Mouse (Mus musculus): ENCODE measurements at regions not wholly inside any gene's neighbourhood (a gene's known extent, or its start where the extent isn't known, plus 50 kb on each side); places are given as distances from the start of the nearest gene placed in this dataset.
"Not testable (repeated sequence)": the region's sequence is repeated elsewhere in the genome, so short reads cannot be mapped to it uniquely, and the experiment has no call there.

DNA sequence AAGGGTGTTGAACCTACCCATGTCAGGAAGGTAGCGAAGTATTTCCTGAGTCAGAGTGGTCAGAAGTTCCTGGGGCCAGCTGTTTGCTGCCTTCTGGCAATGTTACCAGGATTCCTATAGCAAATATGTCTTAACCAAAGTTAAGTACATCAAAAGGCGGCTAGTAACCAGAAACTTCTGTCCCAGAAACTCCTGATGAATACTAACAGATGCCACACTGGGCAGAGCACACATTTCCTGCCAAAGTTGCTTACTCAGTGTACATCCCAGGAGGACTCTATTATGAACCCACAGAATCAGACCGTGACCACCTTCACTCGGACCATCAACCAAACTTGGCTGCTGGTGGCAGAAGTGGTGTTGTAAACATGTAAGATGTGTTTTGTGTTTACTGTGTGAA is 575.3 kb downstream of the Hdgfl1 start:
- no peak overlapping the region for H3K4me2 ChIP-seq (replicated peaks)
- H3K36me3 ChIP-seq: no peaks in the 10 kb centered on the region
- H3K9ac ChIP-seq: no peak overlapping the region
- H3K27me3 ChIP-seq (replicated peaks): no peaks in the 10 kb centered on the region
- H3K27ac ChIP-seq: no peak overlapping the region
- H3K9me3 ChIP-seq: no peaks in the 10 kb centered on the region
- 78% methylated on average over 4 of the region's 4 CpGs for WGBS
- ATAC-seq (ENCODE audit: low FRiP score, low read depth): no peak
- no peak overlapping the region for H3K4me3 ChIP-seq
- H3K4me1 ChIP-seq: no peaks in the 10 kb centered on the region

DNA sequence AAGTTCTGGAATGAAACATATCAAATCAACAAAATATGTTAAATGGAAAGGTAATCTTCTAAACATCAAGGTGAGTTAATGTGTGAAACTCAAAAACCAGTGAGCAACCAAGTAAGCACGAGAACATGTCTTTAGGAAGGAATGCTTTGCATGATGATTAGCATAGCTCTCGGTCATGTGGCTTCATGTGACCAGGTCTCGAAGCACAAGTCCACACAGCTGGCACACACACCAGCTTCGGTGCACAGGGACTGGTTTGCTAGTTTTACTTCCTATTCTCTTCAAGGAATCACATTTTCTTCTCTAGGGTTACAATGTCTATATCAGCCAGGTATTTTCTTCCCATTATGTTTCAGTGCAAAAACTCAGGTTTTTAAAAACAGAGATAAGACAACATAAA is 586.1 kb downstream of the Hdgfl1 start:
- Histone ChIP-seq H3K9ac (no peak overlapping the region), H3K4me1 (no peaks in the 10 kb centered on the region), H3K36me3 (no peaks in the 10 kb centered on the region), H3K27ac (no peak overlapping the region), H3K4me3 (no peak overlapping the region), H3K4me2 (replicated peaks) (no peak overlapping the region), H3K27me3 (replicated peaks) (no peaks in the 10 kb centered on the region), H3K9me3 (no peaks in the 10 kb centered on the region)
- no peak for ATAC-seq (ENCODE audit: low FRiP score, low read depth)
- WGBS: 91% methylated on average over 4 of the region's 4 CpGs

DNA sequence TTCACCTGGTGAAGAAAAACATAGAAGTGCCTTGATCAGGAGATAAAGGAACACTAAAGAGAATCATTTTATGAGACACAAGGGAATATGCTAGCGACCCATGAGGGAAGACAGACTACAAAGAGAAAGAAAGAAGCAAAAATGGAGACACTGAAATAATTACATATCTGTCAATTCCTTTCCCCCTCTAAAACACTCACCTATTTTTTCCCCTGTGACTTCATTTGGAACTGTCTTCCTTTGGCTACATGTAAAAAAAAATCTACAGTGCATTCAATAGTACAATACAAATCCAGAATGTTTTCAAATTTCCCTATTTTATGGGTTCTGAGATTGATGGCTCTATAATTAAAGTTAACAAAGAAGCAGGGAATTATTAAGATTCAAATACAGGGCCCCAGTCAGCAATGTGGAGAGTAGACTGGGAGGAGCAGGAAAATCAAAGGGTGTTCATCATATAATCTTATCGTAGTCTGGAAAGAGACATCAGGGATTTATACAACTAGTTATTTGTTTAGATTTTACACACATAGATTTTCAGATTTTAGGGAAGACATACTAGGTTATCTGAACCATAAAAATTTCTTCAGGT is 598.0 kb downstream of the Hdgfl1 start:
- no peaks in the 10 kb centered on the region for H3K36me3 ChIP-seq
- H3K4me3 ChIP-seq: no peak overlapping the region
- H3K4me1 ChIP-seq: no peaks in the 10 kb centered on the region
- no peaks in the 10 kb centered on the region for H3K9me3 ChIP-seq
- no peak overlapping the region for H3K4me2 ChIP-seq (replicated peaks)
- no peak for ATAC-seq (ENCODE audit: low FRiP score, low read depth)
- H3K27ac ChIP-seq: no peak overlapping the region
- no peaks in the 10 kb centered on the region for H3K27me3 ChIP-seq (replicated peaks)
- 90% methylated on average over 2 of the region's 2 CpGs for WGBS
- H3K9ac ChIP-seq: no peak overlapping the region

DNA sequence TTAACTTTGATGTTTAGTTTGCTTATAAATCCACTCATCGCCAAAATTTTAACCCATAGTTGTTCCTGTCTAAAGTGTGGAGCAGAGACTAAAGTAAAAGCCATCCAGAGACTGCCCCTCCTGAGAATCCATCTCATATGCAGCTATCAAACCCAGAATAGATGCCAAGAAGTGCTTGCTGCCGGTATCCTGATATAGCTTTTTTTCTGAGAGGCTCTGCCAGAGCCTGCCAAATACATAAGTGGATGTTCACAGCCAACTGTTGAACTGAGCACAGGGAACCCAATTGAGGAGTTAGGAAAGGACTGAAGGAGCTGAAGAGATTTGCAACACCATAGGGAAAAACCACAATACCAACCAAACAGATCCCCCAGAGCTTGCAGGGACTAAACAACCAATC is 600.3 kb downstream of the Hdgfl1 start:
- H3K9me3 ChIP-seq: no peaks in the 10 kb centered on the region
- no peaks in the 10 kb centered on the region for H3K4me1 ChIP-seq
- no peak overlapping the region for H3K9ac ChIP-seq
- H3K4me3 ChIP-seq: no peak overlapping the region
- 77% methylated on average over 2 of the region's 2 CpGs for WGBS
- H3K27ac ChIP-seq: no peak overlapping the region
- H3K4me2 ChIP-seq (replicated peaks): no peak overlapping the region
- no peaks in the 10 kb centered on the region for H3K36me3 ChIP-seq
- no peaks in the 10 kb centered on the region for H3K27me3 ChIP-seq (replicated peaks)
- ATAC-seq (ENCODE audit: low FRiP score, low read depth): no peak

DNA sequence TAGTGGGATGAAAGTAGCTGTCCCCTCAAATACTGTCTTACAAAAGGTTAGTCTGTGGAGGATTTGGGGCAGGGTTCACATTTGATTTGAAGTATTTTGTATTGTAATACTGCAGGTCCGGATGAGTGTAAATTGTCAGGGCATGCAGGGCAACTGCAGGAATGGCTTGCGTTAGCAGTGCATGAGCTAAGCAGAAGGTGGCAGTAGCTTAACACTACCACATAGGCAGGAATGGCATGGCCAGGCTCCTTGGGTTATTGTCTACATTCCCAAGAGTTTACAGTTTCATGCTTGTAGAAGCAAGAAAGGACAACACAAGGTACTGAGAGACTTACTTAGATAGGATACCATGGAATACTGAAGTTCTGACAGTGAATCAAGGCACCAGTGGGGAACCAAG is 611.3 kb downstream of the Hdgfl1 start:
- ATAC-seq (ENCODE audit: low FRiP score, low read depth): no peak
- Histone ChIP-seq H3K4me3 (no peak overlapping the region), H3K4me1 (peaks cover 15% of the 10 kb centered on the region), H3K27me3 (replicated peaks) (no peaks in the 10 kb centered on the region), H3K36me3 (no peaks in the 10 kb centered on the region), H3K9me3 (no peaks in the 10 kb centered on the region), H3K4me2 (replicated peaks) (no peak overlapping the region), H3K27ac (no peak overlapping the region), H3K9ac (no peak overlapping the region)
- WGBS: 83% methylated on average over 2 of the region's 2 CpGs

DNA sequence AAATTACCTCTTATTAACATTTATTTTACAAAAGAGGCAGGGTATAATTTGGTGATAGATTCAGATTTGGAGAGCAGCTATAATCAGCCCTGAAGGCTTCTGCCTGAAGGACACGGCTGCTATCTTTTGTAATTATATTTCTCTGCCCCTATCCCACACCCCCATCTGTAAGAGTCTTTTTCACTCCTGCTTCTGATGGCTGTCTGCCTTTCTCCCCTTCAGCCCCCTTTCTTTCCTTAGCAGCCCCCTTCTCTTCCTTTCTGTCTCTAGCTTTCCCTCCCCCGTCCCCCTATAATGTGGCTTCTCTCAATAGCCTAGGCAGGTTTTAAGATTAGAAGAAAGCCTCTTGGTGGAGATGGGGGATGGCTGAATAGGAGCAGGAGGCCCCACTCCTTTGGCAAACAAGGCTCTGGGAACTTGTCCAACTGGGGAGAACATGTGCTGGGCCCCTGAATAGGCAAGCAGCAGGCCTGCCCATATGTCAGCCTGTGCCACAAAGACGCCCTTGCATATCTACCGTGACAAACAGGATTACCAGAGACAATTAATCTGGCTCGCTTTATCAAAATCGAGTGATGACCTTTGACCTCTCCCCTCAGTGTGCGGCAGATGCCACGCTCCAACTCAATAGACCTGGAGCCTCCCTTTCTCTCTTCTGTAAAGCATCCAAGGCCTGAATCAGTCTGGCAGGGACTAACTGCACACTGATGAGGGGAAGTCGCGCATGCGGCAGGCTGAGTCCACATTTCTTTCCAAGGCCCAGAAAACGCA is 615.1 kb downstream of the Hdgfl1 start:
- H3K4me2 ChIP-seq (replicated peaks): no peak overlapping the region
- no peak overlapping the region for H3K9ac ChIP-seq
- no peaks in the 10 kb centered on the region for H3K36me3 ChIP-seq
- 0 out of 2 replicates have a peak overlapping the region, but pooled peaks have one; percentile 8 for H3K27ac ChIP-seq
- peaks cover 15% of the 10 kb centered on the region for H3K4me1 ChIP-seq
- WGBS: 18% methylated on average over 12 of the region's 12 CpGs
- H3K9me3 ChIP-seq: no peaks in the 10 kb centered on the region
- ATAC-seq (ENCODE audit: low FRiP score, low read depth): peak; percentile 98
- no peak overlapping the region for H3K4me3 ChIP-seq
- no peaks in the 10 kb centered on the region for H3K27me3 ChIP-seq (replicated peaks)

DNA sequence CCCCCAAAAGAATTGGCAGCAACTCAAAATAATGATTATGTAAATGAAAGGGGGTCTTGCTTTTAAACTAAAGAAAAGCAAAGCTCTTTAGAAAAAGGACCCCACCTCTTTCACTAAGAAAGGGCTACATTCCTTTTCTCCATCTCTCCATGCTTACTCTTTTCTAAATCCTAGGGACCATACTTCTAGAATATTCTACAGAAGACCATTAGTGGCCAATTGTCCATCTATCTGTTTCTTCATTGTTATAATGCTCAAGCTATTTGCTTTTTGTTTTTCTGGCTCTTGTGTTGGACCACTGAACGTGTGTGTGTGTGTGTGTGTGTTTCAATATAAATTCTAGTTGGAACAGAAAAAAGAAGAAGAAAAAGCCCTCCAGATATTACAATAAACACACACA is 615.7 kb downstream of the Hdgfl1 start:
- Histone ChIP-seq H3K36me3 (no peaks in the 10 kb centered on the region), H3K27ac (no peak overlapping the region), H3K27me3 (replicated peaks) (no peaks in the 10 kb centered on the region), H3K4me1 (peaks cover 15% of the 10 kb centered on the region), H3K4me2 (replicated peaks) (no peak overlapping the region), H3K9ac (no peak overlapping the region), H3K4me3 (no peak overlapping the region), H3K9me3 (no peaks in the 10 kb centered on the region)
- 19% methylated on average over 1 of the region's 1 CpGs for WGBS
- ATAC-seq (ENCODE audit: low FRiP score, low read depth): no peak

DNA sequence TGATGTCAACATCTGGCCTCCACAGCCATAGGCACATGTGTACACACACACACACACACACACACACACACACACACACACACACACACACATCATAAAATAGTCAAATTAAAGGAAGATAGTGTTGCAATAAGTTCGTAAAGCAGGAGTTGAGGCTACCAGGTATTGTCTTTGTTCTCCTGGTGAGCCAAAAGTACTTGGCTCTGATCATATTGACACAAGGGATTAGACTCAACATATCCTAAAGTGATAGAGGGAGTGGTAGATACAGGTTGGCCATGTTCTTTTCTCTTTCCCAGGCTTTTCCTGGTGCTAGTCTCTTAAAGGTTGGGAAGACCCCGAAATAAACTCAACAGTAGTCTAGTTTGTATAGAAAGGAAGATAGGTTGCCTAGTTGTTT is 616.9 kb downstream of the Hdgfl1 start:
- Histone ChIP-seq H3K36me3 (no peaks in the 10 kb centered on the region), H3K4me3 (no peak overlapping the region), H3K9me3 (no peaks in the 10 kb centered on the region), H3K9ac (no peak overlapping the region), H3K27me3 (replicated peaks) (no peaks in the 10 kb centered on the region), H3K4me2 (replicated peaks) (no peak overlapping the region), H3K4me1 (peaks cover 15% of the 10 kb centered on the region), H3K27ac (no peak overlapping the region)
- 93% methylated on average over 2 of the region's 2 CpGs for WGBS
- no peak for ATAC-seq (ENCODE audit: low FRiP score, low read depth)

DNA sequence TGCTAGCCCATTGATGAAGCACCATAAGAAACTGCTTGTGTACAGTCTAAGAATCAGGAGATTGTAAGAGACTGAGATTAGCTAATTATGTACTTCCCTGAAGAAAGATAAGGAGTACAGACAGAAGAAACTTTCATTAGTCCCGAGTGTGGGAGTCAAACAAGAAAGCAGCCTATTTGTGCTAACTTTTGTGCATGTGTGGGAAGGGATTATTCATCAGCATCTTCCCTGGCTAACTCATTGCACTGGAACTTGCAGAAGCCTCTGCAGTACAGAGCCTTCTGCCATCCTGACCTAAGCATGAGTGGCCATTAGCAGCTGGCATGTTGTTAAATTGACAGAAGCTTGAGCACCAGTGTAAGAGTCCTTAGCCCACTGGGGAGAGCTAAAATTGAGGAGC is 619.5 kb downstream of the Hdgfl1 start:
- Histone ChIP-seq H3K9me3 (no peaks in the 10 kb centered on the region), H3K9ac (no peak overlapping the region), H3K4me2 (replicated peaks) (no peak overlapping the region), H3K4me1 (peaks cover 5% of the 10 kb centered on the region), H3K27me3 (replicated peaks) (no peaks in the 10 kb centered on the region), H3K27ac (no peak overlapping the region), H3K4me3 (no peak overlapping the region), H3K36me3 (no peaks in the 10 kb centered on the region)
- ATAC-seq (ENCODE audit: low FRiP score, low read depth): no peak
- 85% methylated on average over 1 of the region's 1 CpGs for WGBS

DNA sequence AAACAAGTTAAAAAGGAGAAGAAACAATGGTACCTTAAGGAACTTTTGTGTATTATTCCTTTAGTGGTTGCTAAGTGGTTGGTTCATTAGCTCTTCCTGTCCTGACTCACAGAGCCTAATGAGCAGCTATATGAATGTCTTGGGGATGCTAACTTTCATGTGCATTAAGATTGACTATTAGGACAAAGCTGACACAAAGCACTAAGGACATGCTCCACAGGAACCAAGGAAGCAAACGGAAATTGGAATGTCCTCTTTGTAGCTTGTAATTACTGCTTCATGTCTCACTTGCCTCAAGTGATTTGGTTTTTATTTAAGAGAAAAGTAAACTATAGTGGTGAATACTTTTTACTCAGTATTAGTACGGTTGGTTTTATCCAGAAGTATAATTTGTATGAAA is 627.2 kb downstream of the Hdgfl1 start:
- Histone ChIP-seq H3K4me2 (replicated peaks) (no peak overlapping the region), H3K36me3 (no peaks in the 10 kb centered on the region), H3K27ac (no peak overlapping the region), H3K9me3 (no peaks in the 10 kb centered on the region), H3K4me1 (no peaks in the 10 kb centered on the region), H3K4me3 (no peak overlapping the region), H3K27me3 (replicated peaks) (no peaks in the 10 kb centered on the region), H3K9ac (no peak overlapping the region)
- no peak for ATAC-seq (ENCODE audit: low FRiP score, low read depth)
- WGBS: 66% methylated on average over 2 of the region's 2 CpGs

DNA sequence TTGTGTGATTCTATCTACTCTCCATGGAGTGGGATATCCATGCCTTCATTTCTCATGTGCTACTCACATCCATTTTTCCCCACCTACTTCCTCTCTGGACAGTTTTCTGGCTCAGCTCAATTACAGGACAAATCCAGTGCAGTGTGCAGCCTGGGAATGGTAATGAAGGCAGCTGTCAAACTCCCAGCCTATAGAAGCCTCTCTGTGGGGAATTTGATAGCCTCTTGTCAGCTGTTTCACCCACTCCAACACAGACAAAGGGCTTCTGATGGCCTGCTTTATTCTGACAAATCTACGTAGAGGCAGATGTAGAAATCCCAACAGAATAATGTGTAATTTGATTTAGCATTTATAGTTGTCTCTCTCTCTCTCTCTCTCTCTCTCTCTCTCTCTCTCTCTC is 650.6 kb downstream of the Hdgfl1 start:
- no peak overlapping the region for H3K9ac ChIP-seq
- peak; percentile 89 for ATAC-seq (ENCODE audit: low FRiP score, low read depth)
- no peak overlapping the region for H3K4me2 ChIP-seq (replicated peaks)
- 5% methylated on average over 1 of the region's 1 CpGs for WGBS
- no peaks in the 10 kb centered on the region for H3K36me3 ChIP-seq
- no peaks in the 10 kb centered on the region for H3K27me3 ChIP-seq (replicated peaks)
- no peak overlapping the region for H3K4me3 ChIP-seq
- no peaks in the 10 kb centered on the region for H3K9me3 ChIP-seq
- H3K4me1 ChIP-seq: no peaks in the 10 kb centered on the region
- no peak overlapping the region for H3K27ac ChIP-seq

DNA sequence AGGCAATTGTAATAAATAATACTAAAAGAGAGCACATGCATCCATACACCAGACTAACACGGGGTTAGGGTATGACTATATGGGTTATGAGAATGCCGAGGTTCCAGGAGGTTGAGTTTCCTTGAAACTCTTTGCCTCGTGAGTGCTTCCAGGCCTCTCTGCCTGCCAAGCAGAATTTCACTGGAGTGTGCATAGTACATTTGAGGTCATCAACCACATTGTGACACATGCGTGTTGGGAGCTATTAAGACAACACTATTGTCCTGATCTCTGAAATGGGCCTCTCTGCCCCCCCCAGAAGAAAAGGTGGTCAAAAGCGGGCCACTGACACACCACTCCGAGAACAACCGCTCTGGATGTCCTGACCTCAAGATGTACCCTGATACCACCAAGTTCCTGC is 655.8 kb downstream of the Hdgfl1 start:
- H3K4me3 ChIP-seq: no peak overlapping the region
- no peak overlapping the region for H3K4me2 ChIP-seq (replicated peaks)
- H3K27ac ChIP-seq: no peak overlapping the region
- WGBS: 73% methylated on average over 7 of the region's 7 CpGs
- no peaks in the 10 kb centered on the region for H3K27me3 ChIP-seq (replicated peaks)
- H3K9ac ChIP-seq: no peak overlapping the region
- no peaks in the 10 kb centered on the region for H3K36me3 ChIP-seq
- no peaks in the 10 kb centered on the region for H3K9me3 ChIP-seq
- H3K4me1 ChIP-seq: no peaks in the 10 kb centered on the region
- no peak for ATAC-seq (ENCODE audit: low FRiP score, low read depth)

DNA sequence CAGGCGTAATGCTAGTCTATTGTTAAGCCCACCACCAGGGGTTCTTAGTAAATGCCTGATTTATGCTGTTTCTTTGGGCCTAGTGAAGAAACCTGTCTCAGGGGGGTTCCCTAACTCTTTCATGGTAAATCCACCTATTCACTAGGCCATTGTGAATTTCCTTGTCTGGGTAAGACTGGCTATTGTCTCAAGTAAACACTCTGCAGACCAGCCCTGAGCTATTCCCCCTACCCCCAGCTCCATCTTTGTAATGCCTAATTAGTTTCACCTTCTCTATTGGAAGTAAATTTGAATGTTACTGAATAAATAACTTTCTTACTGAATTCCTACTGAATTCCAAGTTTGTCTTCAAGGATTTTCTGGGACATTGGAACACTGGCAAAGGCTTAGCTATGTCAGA is 656.2 kb downstream of the Hdgfl1 start:
- H3K9ac ChIP-seq; H3K36me3 ChIP-seq; H3K4me3 ChIP-seq; H3K4me1 ChIP-seq; H3K4me2 ChIP-seq (replicated peaks); H3K27me3 ChIP-seq (replicated peaks); H3K9me3 ChIP-seq; H3K27ac ChIP-seq: not testable (repeated sequence)
- ATAC-seq (ENCODE audit: low FRiP score, low read depth): 0 out of 2 replicates have a peak, but pooled peaks have one; percentile 53
- 21% methylated on average over 1 of the region's 1 CpGs for WGBS
